Mouse (Mus musculus) midbrain, embryonic 13.5 days (tissue): ENCODE measurements at regions not wholly inside any gene's neighbourhood (a gene's known extent, or its start where the extent isn't known, plus 50 kb on each side); places are given as distances from the start of the nearest gene placed in this dataset.
A peak's percentile ranks its signal among the peaks of the same experiment; 100 is the strongest.

Experiments
- ATAC-seq: fragments of 200-750 bp; cut with Nextera tagmentation; 2 replicates; pipeline ENCODE4 v1.8.0; 2017; ENCODE audit warnings: mild to moderate bottlenecking, moderate TSS enrichment, moderate library complexity
- H3K27ac ChIP-seq: fragments of 300-500 bp; sonication (generic); 2 replicates; pipeline ENCODE4 v1.5.1; 2015; ENCODE audit warnings: inconsistent platforms, mild to moderate bottlenecking, moderate library complexity
- H3K27me3 ChIP-seq: fragments of 300-500 bp; sonication (generic); 2 replicates; pipeline ENCODE4 v1.6.1; 2015; ENCODE audit warnings: mild to moderate bottlenecking, inconsistent platforms
- H3K36me3 ChIP-seq: fragments of 300-500 bp; sonication (generic); 2 replicates; pipeline ENCODE4 v1.6.1; 2015; ENCODE audit warnings: mild to moderate bottlenecking, inconsistent platforms
- H3K4me1 ChIP-seq: fragments of 300-500 bp; sonication (generic); replicated peaks from 2 replicates; pipeline ENCODE4 v1.6.1; 2015; ENCODE audit warnings: inconsistent platforms
- H3K4me2 ChIP-seq: fragments of 300-500 bp; sonication (generic); replicated peaks from 2 replicates; pipeline ENCODE4 v1.6.1; 2015; ENCODE audit warnings: moderate library complexity, mild to moderate bottlenecking, inconsistent platforms
- H3K4me3 ChIP-seq: fragments of 300-500 bp; sonication (generic); replicated peaks from 2 replicates; pipeline ENCODE4 v1.5.1; 2015; ENCODE audit warnings: mild to moderate bottlenecking, inconsistent platforms
- H3K9ac ChIP-seq: fragments of 300-500 bp; sonication (generic); replicated peaks from 2 replicates; pipeline ENCODE4 v1.6.1; 2015; ENCODE audit warnings: mild to moderate bottlenecking, inconsistent platforms
- H3K9me3 ChIP-seq: fragments of 300-500 bp; sonication (generic); 2 replicates; pipeline ENCODE4 v1.6.1; 2016; ENCODE audit warnings: mild to moderate bottlenecking, inconsistent platforms
- WGBS: fragments of 180-500 bp; shearing (Covaris S2); methylation state at CpG from one replicate; pipeline ENCODE4 v1.1.7; 2015; 5-methylcytosine and 5-hydroxymethylcytosine counted together

GRCm38 (mm10) chr6:52078530-52079340 is 66.4 kb upstream of the Skap2 start:
- Histone ChIP-seq H3K9ac (no peak overlapping the region), H3K27me3 (0 out of 2 replicates have a peak, but pooled peaks cover 3% of the 10 kb centered on the region), H3K4me1 (peaks cover 4% of the 10 kb centered on the region; the same call in 1 of the 2 replicates), H3K4me3 (no peak overlapping the region), H3K36me3 (no peaks in the 10 kb centered on the region), H3K27ac (no peak overlapping the region), H3K4me2 (peak overlapping the region; percentile 33), H3K9me3 (no peaks in the 10 kb centered on the region)
- WGBS: 16% methylated on average over 12 of the region's 12 CpGs
- ATAC-seq: no peak

GRCm38 (mm10) chr6:52076179-52076932 is 64.0 kb upstream of the Skap2 start:
- Histone ChIP-seq H3K9me3 (no peaks in the 10 kb centered on the region), H3K27me3 (0 out of 2 replicates have a peak, but pooled peaks cover 3% of the 10 kb centered on the region), H3K36me3 (no peaks in the 10 kb centered on the region), H3K27ac (no peak overlapping the region), H3K4me3 (no peak overlapping the region), H3K4me1 (peaks cover 4% of the 10 kb centered on the region; the same call in 1 of the 2 replicates), H3K4me2 (no peak overlapping the region), H3K9ac (no peak overlapping the region)
- ATAC-seq: no peak
- 77% methylated on average over 15 of the region's 15 CpGs for WGBS

GRCm38 (mm10) chr6:52074904-52075303 is 62.6 kb upstream of the Skap2 start:
- peaks cover 4% of the 10 kb centered on the region; the same call in 1 of the 2 replicates for H3K4me1 ChIP-seq
- H3K4me2 ChIP-seq: no peak overlapping the region

GRCm38 (mm10) chr6:52067151-52067550 is 54.8 kb upstream of the Skap2 start:
- H3K27ac ChIP-seq: no peak overlapping the region
- ATAC-seq: no peak
- no peak overlapping the region for H3K9ac ChIP-seq
- WGBS: 86% methylated on average over 9 of the region's 9 CpGs
- H3K4me1 ChIP-seq: peaks cover 11% of the 10 kb centered on the region
- H3K27me3 ChIP-seq: no peaks in the 10 kb centered on the region
- H3K9me3 ChIP-seq: no peaks in the 10 kb centered on the region
- no peak overlapping the region for H3K4me2 ChIP-seq
- H3K4me3 ChIP-seq: no peak overlapping the region
- no peaks in the 10 kb centered on the region for H3K36me3 ChIP-seq

More at GRCm38 (mm10) chr6:52074904-52075303, 62.6 kb upstream of the Skap2 start:
- Histone ChIP-seq H3K27me3 (0 out of 2 replicates have a peak, but pooled peaks cover 3% of the 10 kb centered on the region), H3K9ac (no peak overlapping the region), H3K27ac (no peak overlapping the region), H3K9me3 (no peaks in the 10 kb centered on the region), H3K4me3 (no peak overlapping the region), H3K36me3 (no peaks in the 10 kb centered on the region)
- ATAC-seq: no peak
- WGBS: 93% methylated on average over 2 of the region's 2 CpGs

- Histone ChIP-seq H3K9ac (no peak overlapping the region), H3K27ac (no peak overlapping the region), H3K4me2 (no peak overlapping the region), H3K9me3 (no peaks in the 10 kb centered on the region), H3K4me1 (peaks cover 14% of the 10 kb centered on the region), H3K36me3 (no peaks in the 10 kb centered on the region), H3K27me3 (no peaks in the 10 kb centered on the region), H3K4me3 (no peak overlapping the region)
- ATAC-seq: no peak
- 88% methylated on average over 10 of the region's 10 CpGs for WGBS
These were observed 53.3 kb upstream of the Skap2 start for GRCm38 (mm10) chr6:52065652-52066051.

- H3K9me3 ChIP-seq: no peaks in the 10 kb centered on the region
- WGBS: 68% methylated on average over 13 of the region's 13 CpGs
- H3K4me2 ChIP-seq: no peak overlapping the region
- no peak overlapping the region for H3K9ac ChIP-seq
- H3K4me3 ChIP-seq: no peak overlapping the region
- H3K36me3 ChIP-seq: no peaks in the 10 kb centered on the region
- peak; percentile 53; the same call in 1 of the 2 replicates for ATAC-seq
- H3K4me1 ChIP-seq: peaks cover 14% of the 10 kb centered on the region
- H3K27me3 ChIP-seq: no peaks in the 10 kb centered on the region
- H3K27ac ChIP-seq: peak overlapping the region; percentile 55
These were observed 52.0 kb upstream of the Skap2 start for GRCm38 (mm10) chr6:52064176-52065015.
